Mouse (Mus musculus): ENCODE results near the gene Tomm40.

DNA sequence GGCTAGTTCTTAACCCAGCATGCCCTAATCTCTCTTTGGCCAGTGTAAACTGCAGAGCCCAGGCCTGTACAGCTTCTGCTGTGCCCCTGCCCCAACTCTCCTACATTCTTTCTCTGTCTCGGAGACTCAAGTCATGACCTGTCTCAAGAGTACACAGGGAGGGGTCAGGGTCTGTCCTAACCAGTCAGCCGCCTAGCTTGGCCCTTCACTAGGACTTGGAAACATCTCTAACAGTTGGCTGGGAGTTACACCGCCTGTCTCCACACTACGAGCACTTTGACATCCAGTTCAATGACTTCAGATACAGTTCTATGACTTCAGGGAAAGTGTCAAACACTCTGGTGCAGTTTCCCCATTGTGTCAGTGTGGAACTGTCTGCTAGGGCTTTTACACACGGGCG lies 23.8 kb downstream of the Tomm40 start:
- TF ChIP-seq POLR2A (IDR thresholded peaks at IDR 0.05; ENCODE audit: extremely low read depth, insufficient read depth, low read length) (no peak; the same call in 1 of the 2 replicates), CTCF (IDR thresholded peaks at IDR 0.05; ENCODE audit: low read depth, low read length) (no peak)

Measured in liver, adult 2 months (tissue).